Mouse (Mus musculus): Measurements from ENCODE around the gene Adcy4. TPM values are rescaled to one million over a fixed set of nuclear protein-coding genes. Genes with fewer than 3 reads are reported as not detected.
A peak's percentile ranks its signal among the peaks of the same experiment; 100 is the strongest.

The Adcy4 gene
- total and polyA plus RNA-seq, 2 experiments from 2014 or later = 2.8 to 5.8 TPM

GRCm38 (mm10) chr14:55819845-55820405 is 36.0 kb upstream of the Adcy4 start:
- 82% methylated on average over 7 of the region's 7 CpGs for WGBS
- no peaks in the 10 kb centered on the region for H3K36me3 ChIP-seq (ENCODE audit: insufficient read depth, low read length)
- no peak for TF ChIP-seq CTCF (IDR thresholded peaks at IDR 0.05; ENCODE audit: low read depth)
- H3K4me1 ChIP-seq (ENCODE audit: insufficient read depth, low read length) = peaks cover 6% of the 10 kb centered on the region; the same call in 1 of the 2 replicates
- DNase-seq (ENCODE audit: low spot score) (no peak), ATAC-seq (no peak)
- no peaks in the 10 kb centered on the region for H3K27me3 ChIP-seq (ENCODE audit: insufficient read depth, low read length)
- H3K9me3 ChIP-seq (ENCODE audit: low read length) = no peaks in the 10 kb centered on the region
- no peak overlapping the region for H3K27ac ChIP-seq
- no peak overlapping the region for H3K4me3 ChIP-seq (ENCODE audit: low read length)
- no peak overlapping the region for H3K9ac ChIP-seq (replicated peaks; ENCODE audit: low read length)
- H3K4me2 ChIP-seq (ENCODE audit: low read depth, low read length) = no peak overlapping the region

GRCm38 (mm10) chr14:55815310-55815751 is 31.4 kb upstream of the Adcy4 start:
- H3K9ac ChIP-seq (replicated peaks; ENCODE audit: low read length) = peak overlapping the region; percentile 43
- peak; percentile 70 for DNase-seq (ENCODE audit: low spot score)
- TF ChIP-seq CTCF (IDR thresholded peaks at IDR 0.05; ENCODE audit: low read depth) = no peak
- peaks cover 4% of the 10 kb centered on the region; the same call in 1 of the 2 replicates for H3K4me1 ChIP-seq (ENCODE audit: insufficient read depth, low read length)
- no peaks in the 10 kb centered on the region for H3K27me3 ChIP-seq (ENCODE audit: insufficient read depth, low read length)
- no peaks in the 10 kb centered on the region for H3K36me3 ChIP-seq (ENCODE audit: insufficient read depth, low read length)
- peak; percentile 83 for ATAC-seq
- H3K9me3 ChIP-seq (ENCODE audit: low read length) = no peaks in the 10 kb centered on the region
- peak overlapping the region; percentile 66 for H3K4me2 ChIP-seq (ENCODE audit: low read depth, low read length)
- H3K4me3 ChIP-seq (ENCODE audit: low read length) = peak overlapping the region; percentile 38
- 27% methylated on average over 17 of the region's 17 CpGs for WGBS
- peak overlapping the region; percentile 4; the same call in 1 of the 2 replicates for H3K27ac ChIP-seq

- Histone ChIP-seq H3K4me3 (ENCODE audit: low read length) (peak overlapping the region; percentile 38), H3K27ac (peak overlapping the region; percentile 4; the same call in 1 of the 2 replicates), H3K4me2 (ENCODE audit: low read depth, low read length) (peak overlapping the region; percentile 66), H3K9me3 (ENCODE audit: low read length) (no peaks in the 10 kb centered on the region), H3K36me3 (ENCODE audit: insufficient read depth, low read length) (no peaks in the 10 kb centered on the region), H3K27me3 (ENCODE audit: insufficient read depth, low read length) (no peaks in the 10 kb centered on the region), H3K9ac (replicated peaks; ENCODE audit: low read length) (peak overlapping the region; percentile 43), H3K4me1 (ENCODE audit: insufficient read depth, low read length) (peaks cover 4% of the 10 kb centered on the region; the same call in 1 of the 2 replicates)
- no peak for TF ChIP-seq CTCF (IDR thresholded peaks at IDR 0.05; ENCODE audit: low read depth)
- DNase-seq (ENCODE audit: low spot score) (peak; percentile 87), ATAC-seq (peak; percentile 90)
- 23% methylated on average over 16 of the region's 16 CpGs for WGBS
These were observed 31.0 kb upstream of the Adcy4 start for GRCm38 (mm10) chr14:55814885-55815284.

GRCm38 (mm10) chr14:55795380-55796163 is 11.7 kb upstream of the Adcy4 start:
- no peaks in the 10 kb centered on the region for H3K36me3 ChIP-seq (ENCODE audit: insufficient read depth, low read length)
- H3K9ac ChIP-seq (replicated peaks; ENCODE audit: low read length) = no peak overlapping the region
- H3K27ac ChIP-seq = no peak overlapping the region
- H3K27me3 ChIP-seq (ENCODE audit: insufficient read depth, low read length) = no peaks in the 10 kb centered on the region
- no peaks in the 10 kb centered on the region for H3K4me1 ChIP-seq (ENCODE audit: insufficient read depth, low read length)
- DNase-seq (ENCODE audit: low spot score) = no peak
- no peak for ATAC-seq
- H3K9me3 ChIP-seq (ENCODE audit: low read length) = no peaks in the 10 kb centered on the region
- no peak overlapping the region for H3K4me2 ChIP-seq (ENCODE audit: low read depth, low read length)
- no peak for TF ChIP-seq CTCF (IDR thresholded peaks at IDR 0.05; ENCODE audit: low read depth)
- H3K4me3 ChIP-seq (ENCODE audit: low read length) = no peak overlapping the region
- 85% methylated on average over 15 of the region's 15 CpGs for WGBS

- Histone ChIP-seq H3K9ac (replicated peaks; ENCODE audit: low read length) (no peak overlapping the region), H3K9me3 (ENCODE audit: low read length) (no peaks in the 10 kb centered on the region), H3K4me2 (ENCODE audit: low read depth, low read length) (no peak overlapping the region), H3K36me3 (ENCODE audit: insufficient read depth, low read length) (no peaks in the 10 kb centered on the region), H3K27me3 (ENCODE audit: insufficient read depth, low read length) (peaks cover 8% of the 10 kb centered on the region; the same call in 1 of the 2 replicates), H3K4me1 (ENCODE audit: insufficient read depth, low read length) (no peaks in the 10 kb centered on the region), H3K4me3 (ENCODE audit: low read length) (no peak overlapping the region), H3K27ac (no peak overlapping the region)
- WGBS = 69% methylated on average over 2 of the region's 2 CpGs
- no peak for ATAC-seq
- no peak for TF ChIP-seq CTCF (IDR thresholded peaks at IDR 0.05; ENCODE audit: low read depth)
- no peak for DNase-seq (ENCODE audit: low spot score)
These were observed 10.1 kb upstream of the Adcy4 start for GRCm38 (mm10) chr14:55793946-55794345.

GRCm38 (mm10) chr14:55793461-55793860 is 9.6 kb upstream of the Adcy4 start:
- 73% methylated on average over 2 of the region's 2 CpGs for WGBS
- peaks cover 13% of the 10 kb centered on the region for H3K27me3 ChIP-seq (ENCODE audit: insufficient read depth, low read length)
- DNase-seq (ENCODE audit: low spot score) (no peak), ATAC-seq (no peak)
- H3K4me3 ChIP-seq (ENCODE audit: low read length) = no peak overlapping the region
- no peak overlapping the region for H3K9ac ChIP-seq (replicated peaks; ENCODE audit: low read length)
- H3K27ac ChIP-seq = no peak overlapping the region
- H3K9me3 ChIP-seq (ENCODE audit: low read length) = no peaks in the 10 kb centered on the region
- TF ChIP-seq CTCF (IDR thresholded peaks at IDR 0.05; ENCODE audit: low read depth) = no peak
- no peaks in the 10 kb centered on the region for H3K36me3 ChIP-seq (ENCODE audit: insufficient read depth, low read length)
- H3K4me2 ChIP-seq (ENCODE audit: low read depth, low read length) = no peak overlapping the region
- H3K4me1 ChIP-seq (ENCODE audit: insufficient read depth, low read length) = no peaks in the 10 kb centered on the region; the same call in 1 of the 2 replicates

Data from hindbrain, postnatal 0 days (tissue).